Mouse (Mus musculus): ENCODE data around the gene Omp. TPM values are rescaled to one million over a fixed set of nuclear protein-coding genes. Genes with fewer than 3 reads are reported as not detected.

Omp gene
- polyA plus RNA-seq, 1 experiment from 2014 or later, result 0.53 TPM

DNA sequence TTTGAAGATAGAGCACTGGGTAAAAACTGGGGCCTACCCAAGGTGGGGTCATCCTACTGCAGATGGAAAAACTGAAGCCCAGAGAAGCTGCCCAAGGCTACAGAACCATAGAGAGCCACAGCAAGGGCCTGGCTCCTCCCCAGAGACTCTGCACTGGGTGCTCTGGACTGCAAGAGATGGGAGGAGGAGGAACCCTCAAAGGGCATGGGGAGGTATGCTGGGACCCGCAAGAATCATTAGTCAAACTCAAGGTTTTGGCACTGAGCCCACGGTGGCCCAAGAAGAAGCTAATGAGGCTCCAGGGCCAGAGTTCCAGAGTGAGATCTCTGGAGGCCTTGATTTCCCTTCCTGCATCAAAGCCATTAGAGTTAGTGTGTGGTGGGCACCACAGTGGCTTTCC, 7.3 kb downstream of the Omp start:
- Histone ChIP-seq H3K27ac (ENCODE audit: low read length) (no peak overlapping the region), H3K9ac (ENCODE audit: low read depth, low read length) (no peak overlapping the region), H3K4me3 (ENCODE audit: low read depth, low read length) (no peak overlapping the region), H3K4me1 (ENCODE audit: control insufficient read depth, low read depth, low read length) (peaks cover 14% of the 10 kb centered on the region), H3K27me3 (ENCODE audit: control insufficient read depth, insufficient read depth, low read depth, low read length) (no peaks in the 10 kb centered on the region), H3K36me3 (ENCODE audit: control insufficient read depth, insufficient read depth) (no peaks in the 10 kb centered on the region; the same call in 1 of the 2 replicates), H3K9me3 (replicated peaks; ENCODE audit: control insufficient read depth, low read length) (no peaks in the 10 kb centered on the region), H3K4me2 (ENCODE audit: low read depth, low read length) (no peak overlapping the region)
- ATAC-seq (ENCODE audit: low read depth), result no peak
- 78% methylated on average over 2 of the region's 2 CpGs for WGBS (ENCODE audit: insufficient replicate concordance)

DNA sequence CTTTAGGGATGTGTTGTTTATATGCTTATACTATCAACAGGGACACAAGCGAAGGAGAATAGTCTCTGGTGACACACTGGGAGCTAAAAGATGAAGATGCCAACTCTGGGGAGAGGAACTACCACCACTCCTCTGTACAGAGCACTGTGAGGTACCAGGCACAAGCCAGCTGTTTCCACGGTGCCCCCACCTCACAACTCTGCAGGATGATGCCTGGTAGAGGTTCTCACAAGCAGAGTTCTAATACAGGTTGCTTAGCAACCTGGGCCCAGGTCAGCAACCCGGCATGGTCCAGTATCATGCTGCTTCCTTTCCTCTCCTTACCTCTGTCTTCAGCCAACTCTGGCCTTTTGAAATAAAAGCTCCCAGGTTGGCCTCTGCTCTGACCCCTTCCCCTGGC, 7.7 kb downstream of the Omp start:
- no peak overlapping the region for H3K4me2 ChIP-seq (ENCODE audit: low read depth, low read length)
- WGBS (ENCODE audit: insufficient replicate concordance), result 65% methylated on average over 3 of the region's 3 CpGs
- no peak overlapping the region for H3K4me3 ChIP-seq (ENCODE audit: low read depth, low read length)

DNA sequence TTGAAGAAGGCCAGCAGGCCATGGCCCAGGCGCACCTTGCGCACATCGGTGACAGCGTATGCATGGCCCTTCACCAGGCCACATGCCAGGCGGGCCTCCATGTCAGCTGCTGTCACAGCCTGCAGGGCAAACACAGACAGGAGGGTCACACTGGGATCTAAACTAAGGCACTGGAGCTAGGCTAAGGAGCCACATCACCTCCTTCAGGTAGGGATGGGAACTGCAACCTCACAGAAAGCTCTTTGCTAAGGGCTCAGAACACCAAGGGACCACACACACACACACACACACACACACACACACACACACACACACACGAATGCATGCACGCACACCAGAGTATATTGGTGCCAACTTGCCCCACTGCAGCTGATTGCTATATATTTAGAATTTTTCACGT, 13.6 kb downstream of the Omp start:
- H3K4me2 ChIP-seq (ENCODE audit: low read depth, low read length), result no peak overlapping the region
- ATAC-seq (ENCODE audit: low read depth), result no peak; the same call in 1 of the 2 replicates
- H3K27me3 ChIP-seq (ENCODE audit: control insufficient read depth, insufficient read depth, low read depth, low read length), result no peaks in the 10 kb centered on the region
- H3K36me3 ChIP-seq (ENCODE audit: control insufficient read depth, insufficient read depth), result peaks cover 23% of the 10 kb centered on the region
- no peak overlapping the region for H3K4me3 ChIP-seq (ENCODE audit: low read depth, low read length)
- 87% methylated on average over 8 of the region's 8 CpGs for WGBS (ENCODE audit: insufficient replicate concordance)
- no peaks in the 10 kb centered on the region for H3K4me1 ChIP-seq (ENCODE audit: control insufficient read depth, low read depth, low read length)
- H3K9ac ChIP-seq (ENCODE audit: low read depth, low read length), result no peak overlapping the region
- H3K27ac ChIP-seq (ENCODE audit: low read length), result no peak overlapping the region
- H3K9me3 ChIP-seq (replicated peaks; ENCODE audit: control insufficient read depth, low read length), result no peaks in the 10 kb centered on the region

More for the DNA sequence above, 7.7 kb downstream of the Omp start:
- H3K9ac ChIP-seq (ENCODE audit: low read depth, low read length), result no peak overlapping the region
- no peaks in the 10 kb centered on the region; the same call in 1 of the 2 replicates for H3K36me3 ChIP-seq (ENCODE audit: control insufficient read depth, insufficient read depth)
- H3K27ac ChIP-seq (ENCODE audit: low read length), result no peak overlapping the region
- H3K4me1 ChIP-seq (ENCODE audit: control insufficient read depth, low read depth, low read length), result peaks cover 14% of the 10 kb centered on the region
- no peaks in the 10 kb centered on the region for H3K9me3 ChIP-seq (replicated peaks; ENCODE audit: control insufficient read depth, low read length)
- H3K27me3 ChIP-seq (ENCODE audit: control insufficient read depth, insufficient read depth, low read depth, low read length), result no peaks in the 10 kb centered on the region
- no peak for ATAC-seq (ENCODE audit: low read depth)

DNA sequence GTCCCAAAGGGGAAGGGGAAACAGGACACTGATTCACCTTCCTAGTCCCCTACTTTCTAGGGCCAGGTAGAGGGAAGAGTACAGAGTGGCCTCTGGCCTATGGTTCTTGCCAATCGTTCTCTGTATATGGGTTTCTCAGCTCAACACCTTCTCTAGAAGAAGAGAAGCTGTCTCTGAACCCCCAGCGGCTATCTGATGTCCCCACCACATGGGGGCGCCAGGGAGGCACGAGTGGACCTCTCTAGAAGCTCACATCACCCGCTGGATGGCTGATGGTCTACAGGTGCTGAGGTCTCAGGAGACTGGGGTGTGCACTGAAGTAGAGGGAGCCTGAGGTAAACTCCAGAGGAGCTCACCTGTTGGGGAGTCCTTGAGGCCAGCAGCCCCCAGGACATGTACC, 19.8 kb downstream of the Omp start:
- no peak for ATAC-seq (ENCODE audit: low read depth)
- no peak overlapping the region for H3K27ac ChIP-seq (ENCODE audit: low read length)
- H3K9me3 ChIP-seq (replicated peaks; ENCODE audit: control insufficient read depth, low read length), result no peaks in the 10 kb centered on the region
- 33% methylated on average over 5 of the region's 5 CpGs for WGBS (ENCODE audit: insufficient replicate concordance)
- H3K4me2 ChIP-seq (ENCODE audit: low read depth, low read length), result no peak overlapping the region
- H3K36me3 ChIP-seq (ENCODE audit: control insufficient read depth, insufficient read depth), result peaks cover 33% of the 10 kb centered on the region
- H3K9ac ChIP-seq (ENCODE audit: low read depth, low read length), result no peak overlapping the region
- H3K27me3 ChIP-seq (ENCODE audit: control insufficient read depth, insufficient read depth, low read depth, low read length), result no peaks in the 10 kb centered on the region
- H3K4me1 ChIP-seq (ENCODE audit: control insufficient read depth, low read depth, low read length), result peaks cover under 1% of the 10 kb centered on the region
- no peak overlapping the region for H3K4me3 ChIP-seq (ENCODE audit: low read depth, low read length)

DNA sequence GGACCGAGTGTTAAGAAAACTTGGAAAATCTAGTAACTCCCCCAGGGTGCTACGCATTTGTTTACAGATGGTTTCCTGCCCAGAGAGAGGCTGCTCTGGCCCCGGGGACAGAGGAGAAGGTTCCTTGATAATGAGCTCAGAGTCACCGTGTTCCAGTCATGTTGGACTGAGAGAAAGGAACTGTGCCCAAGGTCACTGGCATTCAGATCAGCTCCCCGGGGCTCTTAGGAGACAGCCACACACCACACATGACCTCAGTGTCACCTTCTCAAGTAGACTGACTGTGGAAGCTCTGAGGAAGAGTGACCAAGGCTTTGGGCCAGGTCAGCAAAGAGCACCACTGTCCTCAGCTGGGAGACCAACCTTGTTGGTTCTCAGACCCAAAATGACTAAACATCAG, 20.6 kb downstream of the Omp start:
- no peak overlapping the region for H3K4me3 ChIP-seq (ENCODE audit: low read depth, low read length)
- peaks cover 33% of the 10 kb centered on the region for H3K36me3 ChIP-seq (ENCODE audit: control insufficient read depth, insufficient read depth)
- no peak overlapping the region for H3K27ac ChIP-seq (ENCODE audit: low read length)
- H3K4me2 ChIP-seq (ENCODE audit: low read depth, low read length), result no peak overlapping the region
- H3K9ac ChIP-seq (ENCODE audit: low read depth, low read length), result no peak overlapping the region
- ATAC-seq (ENCODE audit: low read depth), result no peak
- no peaks in the 10 kb centered on the region for H3K27me3 ChIP-seq (ENCODE audit: control insufficient read depth, insufficient read depth, low read depth, low read length)
- no peaks in the 10 kb centered on the region for H3K9me3 ChIP-seq (replicated peaks; ENCODE audit: control insufficient read depth, low read length)
- 56% methylated on average over 5 of the region's 5 CpGs for WGBS (ENCODE audit: insufficient replicate concordance)
- H3K4me1 ChIP-seq (ENCODE audit: control insufficient read depth, low read depth, low read length), result peaks cover 4% of the 10 kb centered on the region

DNA sequence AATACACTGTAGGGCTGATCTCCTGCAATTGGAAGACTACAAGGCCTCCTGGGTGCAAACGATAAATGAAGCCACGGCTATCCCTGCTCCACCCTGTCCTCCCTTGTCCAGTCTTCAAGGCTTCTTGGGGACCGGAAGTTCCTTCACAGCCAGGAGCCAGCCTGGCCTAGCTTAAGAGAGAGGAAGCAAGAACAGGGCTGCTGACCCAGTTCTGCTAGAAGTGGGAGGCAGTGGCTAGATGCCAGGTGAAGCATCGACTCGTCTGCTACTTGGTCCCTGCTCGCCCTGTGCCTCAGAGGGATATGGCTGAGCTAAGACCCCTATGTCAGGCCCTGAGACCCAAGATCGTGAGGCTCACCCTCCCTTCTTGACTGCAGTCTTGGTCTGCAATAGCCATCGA, 23.6 kb downstream of the Omp start:
- H3K27me3 ChIP-seq (ENCODE audit: control insufficient read depth, insufficient read depth, low read depth, low read length), result no peaks in the 10 kb centered on the region
- peaks cover 12% of the 10 kb centered on the region for H3K4me1 ChIP-seq (ENCODE audit: control insufficient read depth, low read depth, low read length)
- ATAC-seq (ENCODE audit: low read depth), result no peak
- H3K4me2 ChIP-seq (ENCODE audit: low read depth, low read length), result no peak overlapping the region
- no peaks in the 10 kb centered on the region for H3K9me3 ChIP-seq (replicated peaks; ENCODE audit: control insufficient read depth, low read length)
- H3K9ac ChIP-seq (ENCODE audit: low read depth, low read length), result no peak overlapping the region
- H3K4me3 ChIP-seq (ENCODE audit: low read depth, low read length), result no peak overlapping the region
- H3K27ac ChIP-seq (ENCODE audit: low read length), result no peak overlapping the region
- peaks cover 12% of the 10 kb centered on the region; the same call in 1 of the 2 replicates for H3K36me3 ChIP-seq (ENCODE audit: control insufficient read depth, insufficient read depth)
- WGBS (ENCODE audit: insufficient replicate concordance), result 64% methylated on average over 8 of the region's 8 CpGs

DNA sequence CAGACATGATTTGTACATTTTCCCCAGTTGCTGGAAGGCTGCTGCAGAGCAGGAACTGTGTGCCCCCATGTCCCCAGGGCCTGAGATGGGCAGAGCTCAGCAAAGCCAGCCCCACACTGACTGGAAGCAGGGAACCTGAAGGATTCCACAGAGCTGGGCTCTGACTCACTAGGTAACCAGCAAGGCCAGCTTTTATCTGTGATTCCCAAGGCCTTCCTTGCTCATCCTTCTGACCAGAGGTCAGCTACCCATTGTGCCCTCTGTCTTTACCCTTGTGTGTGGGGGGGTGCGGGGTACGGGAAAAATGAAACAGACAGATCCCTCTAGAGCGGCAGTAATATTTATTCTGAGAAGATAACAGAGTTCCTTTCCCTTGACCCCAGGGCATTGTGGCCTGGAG, 24.1 kb downstream of the Omp start:
- Histone ChIP-seq H3K4me2 (ENCODE audit: low read depth, low read length) (no peak overlapping the region), H3K4me1 (ENCODE audit: control insufficient read depth, low read depth, low read length) (peaks cover 13% of the 10 kb centered on the region), H3K9ac (ENCODE audit: low read depth, low read length) (no peak overlapping the region), H3K9me3 (replicated peaks; ENCODE audit: control insufficient read depth, low read length) (no peaks in the 10 kb centered on the region), H3K4me3 (ENCODE audit: low read depth, low read length) (no peak overlapping the region), H3K27me3 (ENCODE audit: control insufficient read depth, insufficient read depth, low read depth, low read length) (no peaks in the 10 kb centered on the region), H3K36me3 (ENCODE audit: control insufficient read depth, insufficient read depth) (peaks cover 12% of the 10 kb centered on the region; the same call in 1 of the 2 replicates), H3K27ac (ENCODE audit: low read length) (no peak overlapping the region)
- no peak for ATAC-seq (ENCODE audit: low read depth)
- 61% methylated on average over 3 of the region's 3 CpGs for WGBS (ENCODE audit: insufficient replicate concordance)

DNA sequence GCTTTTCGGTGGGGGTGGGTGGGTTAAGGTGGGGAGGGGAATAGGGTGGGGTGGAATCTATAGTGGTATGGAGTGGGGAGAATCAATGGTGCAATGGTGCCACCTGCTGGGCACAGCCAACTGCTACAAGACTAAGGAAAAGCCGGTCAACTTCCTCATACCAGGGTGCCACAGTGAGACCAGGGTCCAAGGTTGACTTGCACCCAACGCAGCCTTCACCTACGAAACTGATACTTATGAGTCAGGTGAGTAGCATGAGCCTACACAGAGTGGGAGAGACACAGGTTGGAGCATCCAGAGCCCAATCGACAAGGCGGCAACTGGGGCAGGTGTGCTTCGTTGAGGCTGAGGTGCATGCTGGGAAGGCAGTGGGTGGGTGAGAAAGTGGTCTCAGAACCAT, 25.0 kb downstream of the Omp start:
- no peak for ATAC-seq (ENCODE audit: low read depth)
- Histone ChIP-seq H3K27ac (ENCODE audit: low read length) (no peak overlapping the region), H3K9ac (ENCODE audit: low read depth, low read length) (peak overlapping the region; percentile 50; the same call in 1 of the 2 replicates)

DNA sequence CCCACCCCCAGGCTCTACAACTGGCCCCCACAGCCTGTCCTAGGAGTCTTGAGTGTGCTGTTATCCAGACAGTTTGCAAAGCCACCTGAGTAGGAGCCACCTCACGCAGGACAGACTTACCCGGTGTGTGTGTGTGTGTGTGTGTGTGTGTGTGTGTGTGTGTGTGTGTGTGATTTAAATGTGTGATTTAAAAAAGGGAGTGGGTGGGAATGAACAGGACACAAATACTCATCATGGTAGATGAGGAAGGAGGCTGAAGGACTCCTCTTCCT, 25.4 kb downstream of the Omp start:
- H3K4me2 ChIP-seq (ENCODE audit: low read depth, low read length), result no peak overlapping the region
- 66% methylated on average over 2 of the region's 2 CpGs for WGBS (ENCODE audit: insufficient replicate concordance)

More for the DNA sequence above, 25.0 kb downstream of the Omp start:
- H3K4me2 ChIP-seq (ENCODE audit: low read depth, low read length), result peak overlapping the region; percentile 54
- peak overlapping the region; percentile 18; the same call in 1 of the 2 replicates for H3K4me3 ChIP-seq (ENCODE audit: low read depth, low read length)
- H3K4me1 ChIP-seq (ENCODE audit: control insufficient read depth, low read depth, low read length), result peaks cover 13% of the 10 kb centered on the region
- no peaks in the 10 kb centered on the region for H3K27me3 ChIP-seq (ENCODE audit: control insufficient read depth, insufficient read depth, low read depth, low read length)
- 6% methylated on average over 7 of the region's 7 CpGs for WGBS (ENCODE audit: insufficient replicate concordance)
- H3K36me3 ChIP-seq (ENCODE audit: control insufficient read depth, insufficient read depth), result peaks cover 9% of the 10 kb centered on the region; the same call in 1 of the 2 replicates
- H3K9me3 ChIP-seq (replicated peaks; ENCODE audit: control insufficient read depth, low read length), result no peaks in the 10 kb centered on the region

More for the DNA sequence above, 25.4 kb downstream of the Omp start:
- H3K4me1 ChIP-seq (ENCODE audit: control insufficient read depth, low read depth, low read length), result peaks cover 13% of the 10 kb centered on the region
- peak overlapping the region; percentile 58; the same call in 1 of the 2 replicates for H3K27ac ChIP-seq (ENCODE audit: low read length)
- H3K36me3 ChIP-seq (ENCODE audit: control insufficient read depth, insufficient read depth), result peaks cover 4% of the 10 kb centered on the region; the same call in 1 of the 2 replicates
- no peaks in the 10 kb centered on the region for H3K27me3 ChIP-seq (ENCODE audit: control insufficient read depth, insufficient read depth, low read depth, low read length)
- no peak overlapping the region for H3K9ac ChIP-seq (ENCODE audit: low read depth, low read length)
- no peak for ATAC-seq (ENCODE audit: low read depth)
- H3K4me3 ChIP-seq (ENCODE audit: low read depth, low read length), result no peak overlapping the region
- H3K9me3 ChIP-seq (replicated peaks; ENCODE audit: control insufficient read depth, low read length), result no peaks in the 10 kb centered on the region
